Mouse (Mus musculus) intestine, postnatal 0 days (tissue): ENCODE measurements at regions not wholly inside any gene's neighbourhood (a gene's known extent, or its start where the extent isn't known, plus 50 kb on each side); places are given as distances from the start of the nearest gene placed in this dataset.
A peak's percentile ranks its signal among the peaks of the same experiment; 100 is the strongest.

Experiments used
- ATAC-seq: fragments of 200-750 bp; cut with Nextera tagmentation; 2 replicates; pipeline ENCODE4 v1.8.0; 2017; ENCODE audit warnings: mild to moderate bottlenecking, moderate TSS enrichment, moderate library complexity
- H3K27ac ChIP-seq: fragments of 300-500 bp; sonication (generic); 2 replicates; pipeline ENCODE4 v1.5.1; 2014; ENCODE audit warnings: mild to moderate bottlenecking, low read depth, low read length, moderate library complexity
- H3K27me3 ChIP-seq: fragments of 300-500 bp; sonication (generic); replicated peaks from 2 replicates; pipeline ENCODE4 v1.6.1; 2014; ENCODE audit warnings: low read length, mixed read lengths; ENCODE audit not compliant: control insufficient read depth, insufficient read depth
- H3K36me3 ChIP-seq: fragments of 300-500 bp; sonication (generic); 2 replicates; pipeline ENCODE4 v1.6.1; 2014; ENCODE audit warnings: mild to moderate bottlenecking, moderate library complexity; ENCODE audit not compliant: control insufficient read depth, insufficient read depth
- H3K4me1 ChIP-seq: fragments of 300-500 bp; sonication (generic); replicated peaks from 2 replicates; pipeline ENCODE4 v1.6.1; 2014; ENCODE audit warnings: antibody characterized with exemption, low read length, mixed read lengths; ENCODE audit not compliant: control insufficient read depth, insufficient read depth
- H3K4me2 ChIP-seq: fragments of 300-500 bp; sonication (generic); replicated peaks from 2 replicates; pipeline ENCODE4 v1.6.1; 2014; ENCODE audit warnings: low read depth, mild to moderate bottlenecking, moderate library complexity
- H3K4me3 ChIP-seq: fragments of 300-500 bp; sonication (generic); 2 replicates; pipeline ENCODE4 v1.5.1; 2014; ENCODE audit warnings: low read depth, low read length
- H3K9ac ChIP-seq: fragments of 300-500 bp; sonication (generic); 2 replicates; pipeline ENCODE4 v1.6.1; 2014; ENCODE audit warnings: mild to moderate bottlenecking, low read depth, low read length
- H3K9me3 ChIP-seq: fragments of 300-500 bp; sonication (generic); 2 replicates; pipeline ENCODE4 v1.6.1; 2016; ENCODE audit warnings: mixed run types; ENCODE audit not compliant: control insufficient read depth
- CTCF ChIP-seq: sonication (generic); IDR thresholded peaks from 2 replicates; pipeline ENCODE4 v1.5.1; 2016; ENCODE audit warnings: low read depth, mild to moderate bottlenecking, control low read depth, antibody characterized with exemption, moderate library complexity
- WGBS: fragments of 180-500 bp; shearing (Covaris S2); extraction: QIAGEN DNeasy Blood & Tissue Kit; methylation state at CpG from one replicate; pipeline ENCODE4 v1.1.7; 2014; 5-methylcytosine and 5-hydroxymethylcytosine counted together

DNA sequence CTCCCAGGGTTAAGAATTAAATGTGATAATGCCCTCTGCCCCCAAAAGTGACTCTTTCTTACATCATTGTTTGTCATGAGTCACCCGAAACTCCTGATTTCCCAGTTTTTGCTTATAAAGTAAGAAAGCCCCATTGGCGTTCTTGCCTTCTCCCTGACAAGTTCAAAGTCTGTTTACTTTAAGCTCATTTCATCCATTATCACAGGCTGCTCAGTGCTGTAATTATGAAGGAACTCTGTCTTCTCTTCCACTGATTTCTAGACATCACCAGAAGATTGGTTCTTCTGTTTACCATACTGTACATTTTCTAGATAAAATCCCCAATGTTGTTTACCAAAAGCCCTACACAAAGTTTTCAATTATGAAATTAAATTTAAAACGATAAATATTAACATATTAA is 81.2 kb upstream of the 4933402D24Rik start:
- no peak for TF ChIP-seq CTCF
- no peak overlapping the region for H3K9ac ChIP-seq
- no peaks in the 10 kb centered on the region for H3K27me3 ChIP-seq
- 0 out of 2 replicates have a peak, but pooled peaks have one; percentile 41 for ATAC-seq
- H3K4me3 ChIP-seq, result no peak overlapping the region
- H3K27ac ChIP-seq, result no peak overlapping the region
- 38% methylated on average over 3 of the region's 3 CpGs for WGBS
- no peaks in the 10 kb centered on the region for H3K4me1 ChIP-seq
- no peak overlapping the region for H3K4me2 ChIP-seq
- H3K36me3 ChIP-seq, result no peaks in the 10 kb centered on the region
- no peaks in the 10 kb centered on the region for H3K9me3 ChIP-seq

DNA sequence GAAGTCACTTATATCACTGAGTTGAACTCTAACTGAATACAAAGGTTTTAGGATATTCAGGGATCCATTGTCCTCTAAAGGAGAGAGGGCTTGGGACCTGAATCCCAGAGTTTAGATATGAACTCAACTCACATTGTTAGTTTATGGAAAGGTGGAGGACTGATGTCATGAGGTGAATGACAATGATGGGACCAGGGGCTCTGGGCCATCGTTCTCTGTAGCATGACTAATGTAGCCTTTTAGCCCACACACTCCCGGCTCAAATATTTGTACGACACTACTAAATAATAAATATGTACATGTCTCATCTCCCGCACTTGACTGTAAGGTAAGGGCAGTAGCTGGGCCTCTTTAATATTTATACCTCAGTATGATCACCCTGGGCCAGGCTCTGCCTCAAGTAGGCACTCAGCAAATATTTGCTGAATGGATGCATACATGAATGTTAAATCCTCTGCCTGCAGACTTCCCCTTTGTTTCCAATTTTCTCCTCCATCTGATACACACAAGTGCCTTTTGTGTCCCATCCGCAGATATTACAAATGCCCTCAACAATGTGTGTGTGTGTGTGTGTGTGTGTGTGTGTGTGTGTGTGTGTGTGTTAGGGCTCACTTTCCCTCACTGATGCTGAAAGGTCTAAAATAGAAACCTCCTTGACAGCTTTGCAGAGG is 59.2 kb upstream of the 4933402D24Rik start:
- Histone ChIP-seq H3K4me3 (no peak overlapping the region), H3K27ac (no peak overlapping the region), H3K27me3 (no peaks in the 10 kb centered on the region), H3K4me2 (no peak overlapping the region), H3K4me1 (no peaks in the 10 kb centered on the region), H3K36me3 (no peaks in the 10 kb centered on the region), H3K9me3 (no peaks in the 10 kb centered on the region), H3K9ac (no peak overlapping the region)
- no peak for TF ChIP-seq CTCF
- WGBS, result 83% methylated on average over 5 of the region's 5 CpGs
- ATAC-seq, result no peak

DNA sequence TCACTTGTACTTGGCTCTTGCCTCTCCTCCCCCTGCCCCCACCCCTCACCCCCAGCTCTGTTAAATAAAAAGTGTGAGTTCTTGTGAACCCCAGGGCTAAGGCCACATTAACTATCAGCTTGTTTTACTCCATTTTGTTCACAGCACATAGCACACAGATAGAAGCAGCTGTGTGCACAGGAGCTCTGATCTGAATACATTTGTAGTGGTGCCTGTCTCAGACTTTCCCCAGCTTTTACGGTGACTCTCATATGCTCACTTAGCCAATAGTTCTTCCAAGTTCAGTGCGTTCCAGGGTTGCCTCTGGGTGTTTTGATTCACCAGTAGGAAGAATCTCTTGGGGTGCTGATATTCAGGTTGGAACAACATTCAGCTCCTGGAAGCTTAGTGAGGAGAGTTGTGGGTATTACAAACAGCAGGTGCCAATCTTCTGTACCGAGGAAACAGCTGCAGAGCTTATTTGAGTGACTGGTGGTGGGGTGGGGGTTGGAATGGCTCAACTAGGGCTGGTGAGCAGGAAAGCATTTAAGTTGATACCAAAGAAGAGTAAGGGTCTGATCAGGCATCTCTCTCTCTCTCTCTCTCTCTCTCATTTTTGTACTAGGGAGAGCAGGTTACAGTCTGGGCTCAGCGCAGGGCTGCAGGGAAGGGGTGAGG is 51.7 kb upstream of the 4933402D24Rik start:
- no peak overlapping the region for H3K4me2 ChIP-seq
- no peak overlapping the region for H3K4me3 ChIP-seq
- no peak for ATAC-seq
- WGBS, result 76% methylated on average over 4 of the region's 4 CpGs
- no peaks in the 10 kb centered on the region for H3K36me3 ChIP-seq
- no peaks in the 10 kb centered on the region for H3K9me3 ChIP-seq
- TF ChIP-seq CTCF, result no peak
- H3K9ac ChIP-seq, result no peak overlapping the region
- no peaks in the 10 kb centered on the region for H3K4me1 ChIP-seq
- no peak overlapping the region for H3K27ac ChIP-seq
- no peaks in the 10 kb centered on the region for H3K27me3 ChIP-seq

DNA sequence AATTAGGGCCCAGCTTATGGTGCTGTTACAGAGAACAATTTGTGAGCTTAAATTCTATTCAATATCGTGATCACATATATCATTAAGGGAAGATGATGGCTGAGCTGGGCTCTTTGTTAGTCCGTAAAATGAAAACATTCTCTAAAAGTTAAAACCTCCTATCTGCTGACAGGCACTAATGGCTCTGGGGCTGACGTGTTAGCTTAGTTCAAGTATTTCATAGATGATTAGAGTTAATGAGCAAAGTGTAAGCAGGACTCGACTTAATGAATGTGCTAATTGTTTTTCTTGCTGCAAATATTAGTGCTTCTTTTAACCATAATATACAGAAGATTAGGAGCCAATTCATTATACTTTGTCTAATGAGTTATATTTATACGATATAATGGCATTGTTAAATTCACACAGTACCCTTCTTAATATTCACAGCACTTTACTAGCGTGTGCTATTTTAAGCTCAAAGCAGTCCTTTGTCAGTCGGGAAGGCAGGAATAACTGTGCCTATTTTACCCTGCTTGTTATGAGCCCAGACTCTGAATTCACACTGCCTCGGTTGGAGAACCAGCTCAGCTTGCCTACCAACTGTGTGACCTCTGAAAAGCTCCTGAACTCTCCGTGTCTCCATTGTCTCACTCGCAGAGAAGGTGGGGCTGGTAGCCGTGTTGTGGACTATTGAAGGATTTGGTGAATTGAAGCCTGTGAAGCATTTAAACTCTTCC is 50.6 kb upstream of the 4933402D24Rik start:
- WGBS, result 69% methylated on average over 11 of the region's 11 CpGs
- TF ChIP-seq CTCF, result no peak
- Histone ChIP-seq H3K4me1 (no peaks in the 10 kb centered on the region), H3K9me3 (no peaks in the 10 kb centered on the region), H3K4me3 (no peak overlapping the region), H3K36me3 (no peaks in the 10 kb centered on the region), H3K27me3 (no peaks in the 10 kb centered on the region), H3K4me2 (no peak overlapping the region), H3K9ac (no peak overlapping the region), H3K27ac (no peak overlapping the region)
- ATAC-seq, result no peak
